Mouse (Mus musculus) ES-E14 (cell line): ENCODE results near the gene Inppl1. TPM values are rescaled to one million over a fixed set of nuclear protein-coding genes. Genes with fewer than 3 reads are reported as not detected.

ENCODE experiments used
- DNase-seq: peaks from one replicate; pipeline ENCODE4 v3.0.0-alpha.2; 2013; ENCODE audit warnings: low read depth, low spot score
- H3K27ac ChIP-seq: 2 replicates; pipeline ENCODE4 v1.5.1; 2012; ENCODE audit warnings: low read depth, mild to moderate bottlenecking, low read length, moderate library complexity, mixed read lengths; ENCODE audit not compliant: poor library complexity, insufficient read depth, severe bottlenecking
- H3K36me3 ChIP-seq: 2 replicates; pipeline ENCODE4 v1.6.1; 2012; ENCODE audit warnings: mild to moderate bottlenecking, low read length, moderate library complexity, mixed read lengths; ENCODE audit not compliant: control insufficient read depth, poor library complexity, insufficient read depth, severe bottlenecking
- H3K4me1 ChIP-seq, 2 experiments: fragments of 150-350 bp in 1 of 2; sonication (generic) in 1 of 2; 2 replicates each; pipeline ENCODE4 v1.6.1; 2012; ENCODE audit warnings: low read length in 2 of 2, mild to moderate bottlenecking in 1 of 2, mixed read lengths in 1 of 2; ENCODE audit not compliant: control insufficient read depth in 2 of 2, insufficient read depth in 2 of 2, poor library complexity in 1 of 2
- H3K4me3 ChIP-seq, 2 experiments: fragments of 150-350 bp in 1 of 2; sonication (generic) in 1 of 2; 2 replicates each; pipeline ENCODE4 v1.5.1; 2012; ENCODE audit warnings: low read length in 2 of 2, low read depth in 1 of 2, mild to moderate bottlenecking in 1 of 2, mixed read lengths in 1 of 2; ENCODE audit not compliant: insufficient read depth in 1 of 2, poor library complexity in 1 of 2, severe bottlenecking in 1 of 2
- H3K9ac ChIP-seq: 2 replicates; pipeline ENCODE4 v1.6.1; 2012; ENCODE audit warnings: low read depth, mild to moderate bottlenecking, low read length, mixed read lengths; ENCODE audit not compliant: poor library complexity, insufficient read depth, severe bottlenecking
- H3K9me3 ChIP-seq: fragments of 150-350 bp; sonication (generic); 2 replicates; pipeline ENCODE4 v1.6.1; 2012; ENCODE audit warnings: low read depth, mild to moderate bottlenecking, low read length; ENCODE audit not compliant: control insufficient read depth, insufficient read depth
- CHD2 ChIP-seq: IDR thresholded peaks from 2 replicates; pipeline ENCODE4 v1.6.1; 2014; ENCODE audit warnings: mild to moderate bottlenecking, low read depth, low read length, inconsistent platforms
- HCFC1 ChIP-seq: IDR thresholded peaks from 2 replicates; pipeline ENCODE4 v1.6.1; 2012; ENCODE audit warnings: low read length, inconsistent platforms, borderline replicate concordance; ENCODE audit not compliant: insufficient read depth
- MAFK ChIP-seq: IDR thresholded peaks from 2 replicates; pipeline ENCODE4 v1.6.1; 2014; ENCODE audit warnings: mild to moderate bottlenecking, low read depth, low read length, inconsistent platforms; ENCODE audit not compliant: insufficient read depth
- ZC3H11A ChIP-seq: IDR thresholded peaks from 2 replicates; pipeline ENCODE4 v1.6.1; 2012; ENCODE audit warnings: low read depth, mild to moderate bottlenecking, inconsistent platforms, low read length, borderline replicate concordance
- ZNF384 ChIP-seq: IDR thresholded peaks from 2 replicates; pipeline ENCODE4 v1.6.1; 2012; ENCODE audit warnings: low read depth, low read length, inconsistent platforms
- in situ Hi-C, 2 experiments: fragments of 600-800 bp; cut with MboI; formaldehyde crosslinking; loops; one replicate each; pipeline ENCODE4 v1.15.1; 2025; ENCODE audit warnings: low sequenced_read_pairs in 2 of 2, inconsistent platforms in 1 of 2; ENCODE audit not compliant: unreplicated experiment in 2 of 2
- total RNA-seq: library from RNA; depleted of rRNA; stranded (reverse); fragments of 300-350 nt; gene quantifications from 2 replicates; pipeline ENCODE4 v1.2.3, GENCODE M21; 2012

Gene Inppl1
- total RNA-seq, 1 experiment: 57.1 TPM

- Histone ChIP-seq H3K9ac (peak overlapping the region; percentile 84), H3K36me3 (peaks cover 24% of the 10 kb centered on the region), H3K9me3 (no peaks in the 10 kb centered on the region), H3K27ac (peak overlapping the region; percentile 85), H3K4me3 (peak overlapping the region; percentile 84 to 95), H3K4me1 (peaks cover 8 to 36% of the 10 kb centered on the region in 2 experiments; a peak in 3 of 4 replicates)
- TF ChIP-seq CHD2 (no peak), HCFC1 (peak; percentile 21; the same call in 1 of the 2 replicates)
- in situ Hi-C loops: no loop called here
- DNase-seq: no peak
Measured at GRCm38 (mm10) chr7:101836271-101837153, 1.5 kb downstream of the Inppl1 start.

GRCm38 (mm10) chr7:101835457-101836109 lies 2.4 kb downstream of the Inppl1 start:
- Histone ChIP-seq H3K27ac (no peak overlapping the region), H3K9ac (no peak overlapping the region; the same call in 1 of the 2 replicates), H3K4me1 (peaks cover 6 to 33% of the 10 kb centered on the region in 2 experiments; a peak in 3 of 4 replicates), H3K4me3 (peak overlapping the region; percentile 84 to 95), H3K36me3 (peaks cover 33% of the 10 kb centered on the region), H3K9me3 (no peaks in the 10 kb centered on the region)
- no peak for DNase-seq
- TF ChIP-seq MAFK (no peak), CHD2 (no peak), ZC3H11A (no peak), HCFC1 (no peak), ZNF384 (no peak)
- in situ Hi-C loops: no loop called here

GRCm38 (mm10) chr7:101834903-101835302 lies 3.1 kb downstream of the Inppl1 start:
- Histone ChIP-seq H3K9me3 (no peaks in the 10 kb centered on the region), H3K4me3 (no peak overlapping the region), H3K36me3 (peaks cover 37% of the 10 kb centered on the region), H3K27ac (no peak overlapping the region), H3K4me1 (peaks cover 6 to 29% of the 10 kb centered on the region in 2 experiments; a peak in 3 of 4 replicates), H3K9ac (no peak overlapping the region)
- in situ Hi-C loops: no loop called here
- no peak for DNase-seq
- no peak for TF ChIP-seq ZNF384
- no peak for TF ChIP-seq HCFC1
- no peak for TF ChIP-seq MAFK
- TF ChIP-seq CHD2: no peak
- no peak for TF ChIP-seq ZC3H11A

- H3K9ac ChIP-seq: no peak overlapping the region
- peaks cover 44% of the 10 kb centered on the region for H3K36me3 ChIP-seq
- H3K9me3 ChIP-seq: no peaks in the 10 kb centered on the region
- H3K4me3 ChIP-seq: no peak overlapping the region
- TF ChIP-seq CHD2: no peak
- no peak for TF ChIP-seq ZNF384
- no peak for TF ChIP-seq ZC3H11A
- TF ChIP-seq HCFC1: no peak
- TF ChIP-seq MAFK: no peak
- H3K27ac ChIP-seq: no peak overlapping the region
- in situ Hi-C loops: no loop called here
- DNase-seq: no peak
- H3K4me1 ChIP-seq: peaks cover 1 to 28% of the 10 kb centered on the region in 2 experiments; a peak in 3 of 4 replicates
Measured at GRCm38 (mm10) chr7:101833916-101834584, 4.0 kb downstream of the Inppl1 start.
